Mouse (Mus musculus) limb, embryonic 14.5 days (tissue): ENCODE results near the gene Angptl2. TPM values are rescaled to one million over a fixed set of nuclear protein-coding genes. Genes with fewer than 3 reads are reported as not detected.
"Not testable (repeated sequence)": the region's sequence is repeated elsewhere in the genome, so short reads cannot be mapped to it uniquely, and the experiment has no call there.

Experiments used
- ATAC-seq: fragments of 200-750 bp; cut with Nextera tagmentation; 2 replicates; pipeline ENCODE4 v1.8.0; 2017; ENCODE audit warnings: low read depth, moderate number of reproducible peaks, moderate TSS enrichment; ENCODE audit not compliant: low FRiP score
- DNase-seq: peaks from one replicate; pipeline ENCODE4 v3.0.0-alpha.2; 2015; ENCODE audit warnings: low spot score
- H3K27ac ChIP-seq: fragments of 300-500 bp; sonication (generic); replicated peaks from 2 replicates; pipeline ENCODE4 v1.5.1; 2014; ENCODE audit warnings: low read depth, mild to moderate bottlenecking, low read length, moderate library complexity, mixed read lengths
- H3K27me3 ChIP-seq: fragments of 300-500 bp; sonication (generic); 2 replicates; pipeline ENCODE4 v1.6.1; 2014; ENCODE audit warnings: low read length, mixed read lengths; ENCODE audit not compliant: control insufficient read depth, insufficient read depth
- H3K36me3 ChIP-seq: fragments of 300-500 bp; sonication (generic); 2 replicates; pipeline ENCODE4 v1.6.1; 2014; ENCODE audit warnings: mild to moderate bottlenecking, low read length, moderate library complexity, mixed read lengths; ENCODE audit not compliant: control insufficient read depth, insufficient read depth
- H3K4me1 ChIP-seq: fragments of 300-500 bp; sonication (generic); 2 replicates; pipeline ENCODE4 v1.6.1; 2014; ENCODE audit warnings: antibody characterized with exemption, low read length, mixed read lengths; ENCODE audit not compliant: control insufficient read depth, insufficient read depth
- H3K4me2 ChIP-seq: fragments of 300-500 bp; sonication (generic); replicated peaks from 2 replicates; pipeline ENCODE4 v1.6.1; 2014; ENCODE audit warnings: low read depth, mild to moderate bottlenecking, low read length, moderate library complexity; ENCODE audit not compliant: severe bottlenecking
- H3K4me3 ChIP-seq: fragments of 300-500 bp; sonication (generic); replicated peaks from 2 replicates; pipeline ENCODE4 v1.5.1; 2014; ENCODE audit warnings: low read length
- H3K9ac ChIP-seq: fragments of 300-500 bp; sonication (generic); 2 replicates; pipeline ENCODE4 v1.6.1; 2014; ENCODE audit warnings: mild to moderate bottlenecking, low read depth, low read length, moderate library complexity; ENCODE audit not compliant: severe bottlenecking
- H3K9me3 ChIP-seq: fragments of 300-500 bp; sonication (generic); 2 replicates; pipeline ENCODE4 v1.6.1; 2016; ENCODE audit warnings: low read length; ENCODE audit not compliant: control insufficient read depth
- POLR2A ChIP-seq: fragments of 200-500 bp; IDR thresholded peaks from 2 replicates; pipeline ENCODE4 v1.8.0; 2012; ENCODE audit warnings: inconsistent platforms, mild to moderate bottlenecking, moderate library complexity, borderline replicate concordance; ENCODE audit not compliant: insufficient read depth, insufficient read length; ENCODE audit errors: extremely low read depth
- WGBS: fragments of 180-500 bp; shearing (Covaris S2); extraction: QIAGEN DNeasy Blood & Tissue Kit; methylation state at CpG from one replicate; pipeline ENCODE4 v1.1.7; 2014; 5-methylcytosine and 5-hydroxymethylcytosine counted together
- polyA plus RNA-seq, 2 experiments: library from polyadenylated mRNA; depleted of rRNA in 1 of 2; stranded (reverse) in 1 of 2; unstranded in 1 of 2; fragments of >200 nt; fragmentation: Nextera tagmentation in 1 of 2; extraction: Ambion mirVana in 1 of 2; gene quantifications; 2 replicates each; pipeline versions ENCODE4 v1.2.1 to v1.2.3; 2012 to 2014

Gene Angptl2
- polyA plus RNA-seq, 2 experiments: 67.2 to 104 TPM

DNA sequence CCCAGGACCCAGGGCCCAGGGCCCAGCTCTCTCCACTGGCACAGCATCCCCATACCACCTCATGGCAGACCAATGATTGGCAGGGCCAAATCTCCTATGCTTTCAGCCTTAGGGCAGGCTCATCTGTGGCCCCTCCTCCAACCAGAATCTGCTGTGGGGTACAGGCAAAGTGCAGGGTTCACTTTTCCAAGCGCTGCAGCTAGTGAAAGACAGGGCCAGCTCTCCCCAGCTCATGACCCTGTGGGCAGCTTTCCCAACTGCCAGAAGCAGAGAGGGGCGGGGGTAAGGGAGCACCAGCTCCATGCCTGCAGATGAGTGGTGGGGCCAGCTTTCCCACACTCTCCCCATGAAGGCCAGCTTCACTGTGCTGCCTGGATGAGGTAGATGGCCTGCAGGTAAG is 5.0 kb upstream of the Angptl2 start:
- H3K9ac ChIP-seq: no peak overlapping the region
- H3K36me3 ChIP-seq: no peaks in the 10 kb centered on the region
- no peak for TF ChIP-seq POLR2A
- H3K27ac ChIP-seq: no peak overlapping the region
- ATAC-seq: no peak
- no peak for DNase-seq
- peaks cover 19% of the 10 kb centered on the region for H3K4me1 ChIP-seq
- no peaks in the 10 kb centered on the region for H3K9me3 ChIP-seq
- 74% methylated on average over 2 of the region's 2 CpGs for WGBS
- no peak overlapping the region for H3K4me3 ChIP-seq
- no peaks in the 10 kb centered on the region for H3K27me3 ChIP-seq
- H3K4me2 ChIP-seq: no peak overlapping the region

DNA sequence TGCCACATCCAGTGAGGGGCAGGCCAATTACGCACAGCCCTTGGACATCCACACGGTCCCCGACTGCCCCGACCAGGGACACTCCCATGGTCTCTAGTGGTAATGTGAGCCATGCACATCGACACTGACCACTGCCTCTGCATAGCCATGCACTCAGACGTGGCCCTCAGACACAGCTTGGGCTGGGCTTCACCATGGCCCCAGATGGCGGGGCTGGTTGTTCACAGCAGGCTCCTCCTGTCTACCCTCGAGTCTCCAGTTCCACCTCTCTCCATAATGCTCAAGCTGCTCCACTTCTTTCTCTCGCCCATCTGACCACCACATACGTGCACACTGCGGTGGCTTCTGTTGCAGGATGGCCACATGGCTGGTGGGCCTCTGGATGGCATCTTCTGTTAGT is 4.6 kb upstream of the Angptl2 start:
- not testable (repeated sequence) for DNase-seq, H3K27ac ChIP-seq, H3K36me3 ChIP-seq, H3K27me3 ChIP-seq, H3K4me3 ChIP-seq, H3K9me3 ChIP-seq, H3K9ac ChIP-seq, ATAC-seq, H3K4me2 ChIP-seq
- H3K4me1 ChIP-seq: peaks cover 15% of the 10 kb centered on the region
- 83% methylated on average over 11 of the region's 11 CpGs for WGBS

DNA sequence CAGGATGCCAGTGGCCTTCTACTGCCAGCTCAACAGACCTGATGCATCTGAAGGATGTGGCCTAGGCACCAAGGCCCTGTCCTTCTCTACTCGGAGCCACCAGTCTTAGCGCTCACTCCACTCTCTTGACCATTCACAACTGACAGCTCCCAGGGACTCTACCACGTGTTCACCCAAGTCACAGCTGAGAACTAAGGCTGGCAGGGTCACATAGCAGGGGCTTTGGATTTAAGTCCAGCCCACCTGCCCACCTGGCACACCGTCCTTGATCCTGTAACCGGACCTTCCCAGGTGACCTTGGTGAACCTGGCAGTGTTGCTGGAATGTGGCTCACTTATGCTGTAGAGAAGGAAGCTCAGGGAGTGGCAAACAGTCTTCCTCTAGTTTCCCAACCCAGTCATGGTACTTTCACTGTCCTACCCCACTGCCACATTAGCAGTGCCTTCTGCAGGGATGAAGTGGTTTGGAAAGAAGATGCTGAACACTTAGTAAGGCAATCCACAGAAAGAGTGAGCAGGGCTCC is 631 bp upstream of the Angptl2 start:
- Histone ChIP-seq H3K9ac (peak overlapping the region; percentile 74), H3K4me2 (peak overlapping the region; percentile 85), H3K4me1 (peaks cover 40% of the 10 kb centered on the region), H3K9me3 (no peaks in the 10 kb centered on the region), H3K27ac (peak overlapping the region; percentile 87), H3K27me3 (no peaks in the 10 kb centered on the region), H3K4me3 (peak overlapping the region; percentile 60), H3K36me3 (peaks cover 6% of the 10 kb centered on the region; the same call in 1 of the 2 replicates)
- no peak for DNase-seq
- no peak for ATAC-seq
- WGBS: 55% methylated on average over 5 of the region's 5 CpGs
- no peak for TF ChIP-seq POLR2A

DNA sequence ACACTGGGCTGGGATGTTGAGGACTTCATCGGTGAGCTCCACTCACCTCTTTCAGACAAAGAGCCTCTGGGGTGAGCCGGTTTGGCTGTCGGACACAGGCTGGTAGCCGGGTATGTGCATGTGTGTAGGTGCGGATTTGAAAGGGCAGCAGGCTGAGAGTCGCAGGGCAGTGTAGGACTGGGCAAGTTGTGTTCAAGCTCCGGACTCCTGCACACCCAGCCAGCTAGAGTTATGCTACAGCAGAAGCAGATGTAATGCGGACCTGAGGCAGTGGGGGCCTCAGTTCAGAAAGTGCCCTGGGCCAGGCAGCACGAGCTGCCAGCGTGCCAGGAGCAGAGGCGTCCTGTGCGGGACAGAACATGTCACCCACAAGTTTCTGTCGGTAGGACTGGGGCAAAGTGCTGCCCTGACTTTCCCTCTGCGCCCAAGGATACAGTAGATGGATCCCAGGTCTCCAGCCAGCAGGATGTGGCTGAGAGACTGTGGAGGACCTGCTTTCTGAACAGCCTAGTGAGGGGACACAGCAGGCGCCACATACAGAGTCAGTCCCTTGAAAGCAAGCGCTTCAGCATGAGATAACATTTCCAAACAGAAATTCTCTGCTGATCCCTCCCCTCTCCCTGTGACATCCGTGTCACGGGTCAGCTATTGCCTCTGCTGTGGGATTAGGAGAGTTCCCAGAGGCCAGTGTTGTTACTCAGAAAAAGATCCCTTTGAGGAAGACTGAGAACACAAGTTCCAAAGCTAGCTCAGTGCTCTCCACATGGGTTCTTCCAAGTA is 966 bp downstream of the Angptl2 start:
- ATAC-seq: no peak

DNA sequence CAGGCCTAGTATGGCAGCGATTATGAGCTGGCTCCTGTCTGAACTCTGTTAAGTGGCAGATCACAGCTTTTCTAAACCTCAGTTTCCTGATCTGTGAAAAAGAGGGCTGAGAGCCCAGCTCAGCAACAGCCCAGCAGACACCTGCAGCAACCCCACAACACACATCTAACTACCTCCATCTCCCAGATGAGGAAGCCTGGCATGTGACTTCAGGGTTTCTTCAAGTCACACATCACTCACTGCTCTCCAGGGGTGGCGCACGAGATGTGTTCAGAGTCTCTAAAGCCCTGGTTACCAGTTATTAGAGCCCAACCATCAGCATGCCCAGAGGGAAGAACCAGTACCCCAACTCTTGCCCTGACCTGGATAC is 1.5 kb downstream of the Angptl2 start:
- WGBS: 40% methylated on average over 3 of the region's 3 CpGs
- Histone ChIP-seq H3K4me1 (peaks cover 53% of the 10 kb centered on the region), H3K27ac (no peak overlapping the region)

More for the DNA sequence above, 966 bp downstream of the Angptl2 start:
- Histone ChIP-seq H3K4me2 (peak overlapping the region; percentile 85), H3K9me3 (no peaks in the 10 kb centered on the region), H3K36me3 (peaks cover 13% of the 10 kb centered on the region), H3K27me3 (no peaks in the 10 kb centered on the region), H3K9ac (peak overlapping the region; percentile 74), H3K4me1 (peaks cover 53% of the 10 kb centered on the region), H3K27ac (peak overlapping the region; percentile 87), H3K4me3 (peak overlapping the region; percentile 60)
- no peak for TF ChIP-seq POLR2A
- 11% methylated on average over 18 of the region's 18 CpGs for WGBS
- no peak for DNase-seq

More for the DNA sequence above, 1.5 kb downstream of the Angptl2 start:
- H3K4me2 ChIP-seq: peak overlapping the region; percentile 85
- ATAC-seq: no peak
- H3K4me3 ChIP-seq: peak overlapping the region; percentile 60
- H3K9ac ChIP-seq: peak overlapping the region; percentile 74
- peaks cover 19% of the 10 kb centered on the region for H3K36me3 ChIP-seq
- no peaks in the 10 kb centered on the region for H3K27me3 ChIP-seq
- H3K9me3 ChIP-seq: no peaks in the 10 kb centered on the region
- no peak for TF ChIP-seq POLR2A
- DNase-seq: no peak
